ENCODE assay signal across 8 mouse cellular contexts in the genomic region with DNA sequence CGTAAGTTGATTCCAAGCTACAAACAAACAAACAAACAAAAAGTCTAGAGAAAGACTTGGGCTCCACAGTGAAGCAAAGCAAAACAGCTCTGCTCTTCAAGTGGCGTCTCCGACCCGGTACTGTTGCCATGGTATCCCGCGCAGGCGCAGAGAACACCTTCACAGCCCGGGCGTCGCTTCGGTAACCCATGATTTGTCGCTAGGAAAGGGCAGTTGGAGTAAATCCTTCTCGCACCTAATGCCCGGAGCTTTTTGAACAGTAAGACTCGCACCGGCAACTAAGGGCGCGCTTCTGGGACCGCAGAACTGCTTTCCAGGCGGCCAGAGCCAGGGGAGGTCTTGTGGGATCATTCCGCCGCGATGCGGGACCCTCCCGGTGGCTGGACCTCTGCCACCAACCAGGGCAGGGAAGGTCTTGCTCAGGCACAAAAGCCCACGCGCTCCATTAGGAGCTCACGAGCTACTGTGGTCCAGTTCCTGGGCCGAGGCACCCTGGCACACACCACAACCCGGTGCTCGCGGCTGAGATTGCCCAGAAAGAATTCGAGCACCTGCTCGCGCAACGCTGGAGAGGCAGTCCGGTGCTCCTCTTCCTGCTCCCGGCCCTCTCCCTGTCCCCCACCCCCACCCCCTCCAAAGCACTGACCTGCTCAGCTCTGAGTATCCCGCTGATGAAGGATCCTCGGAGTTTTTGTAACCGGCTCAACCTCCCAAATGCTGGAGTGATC. TPM values are rescaled to one million over a fixed set of nuclear protein-coding genes. Genes with fewer than 3 reads are reported as not detected.
DNase-seq lines count a peak whose midpoint lies in the region; ATAC-seq and TF ChIP-seq lines count a peak whose summit lies in the region.

No protein-coding gene starts in this region.

- no peak for TF ChIP-seq POLR2A in limb, embryonic 14.5 days (IDR thresholded peaks at IDR 0.05; ENCODE audit: borderline replicate concordance, extremely low read depth, insufficient read depth, insufficient read length)

- peak; percentile 9 to 48 for DNase-seq in spleen, adult 18-20 months
- no peak for DNase-seq in spleen, adult 12 weeks (ENCODE audit: low spot score)
- peak; percentile 91 for DNase-seq in embryonic facial prominence, embryonic 14.5 days (ENCODE audit: low spot score)
- DNase-seq in limb, embryonic 14.5 days (ENCODE audit: low spot score) = peak; percentile 69
- DNase-seq in splenic B cell, adult 2 months (ENCODE audit: low read depth, low spot score) = peak; percentile 24

- peak overlapping the region; percentile 96 for H3K4me2 ChIP-seq in embryonic facial prominence, embryonic 14.5 days (ENCODE audit: low read depth, low read length)
- H3K4me2 ChIP-seq in heart, embryonic 11.5 days = peak overlapping the region; percentile 99
- H3K4me2 ChIP-seq in kidney, embryonic 15.5 days = peak overlapping the region; percentile 88
- H3K4me2 ChIP-seq in limb, embryonic 14.5 days (replicated peaks; ENCODE audit: low read depth, low read length, severe bottlenecking) = peak overlapping the region; percentile 100
- H3K4me2 ChIP-seq in midbrain, embryonic 15.5 days = peak overlapping the region; percentile 90

- no peaks in the 10 kb centered on the region for H3K9me3 ChIP-seq in embryonic facial prominence, embryonic 14.5 days (ENCODE audit: control insufficient read depth, low read length)
- H3K9me3 ChIP-seq in heart, embryonic 11.5 days (replicated peaks; ENCODE audit: control insufficient read depth, low read length) = no peaks in the 10 kb centered on the region
- no peaks in the 10 kb centered on the region for H3K9me3 ChIP-seq in kidney, embryonic 15.5 days (replicated peaks)
- H3K9me3 ChIP-seq in limb, embryonic 14.5 days (ENCODE audit: control insufficient read depth, low read length) = no peaks in the 10 kb centered on the region
- H3K9me3 ChIP-seq in midbrain, embryonic 15.5 days = no peaks in the 10 kb centered on the region

- peaks cover 7% of the 10 kb centered on the region for H3K4me1 ChIP-seq in embryonic facial prominence, embryonic 14.5 days (ENCODE audit: control insufficient read depth, insufficient read depth, low read length)
- H3K4me1 ChIP-seq in heart, embryonic 11.5 days (ENCODE audit: control insufficient read depth, insufficient read depth, low read length) = 0 out of 2 replicates have a peak, but pooled peaks cover 6% of the 10 kb centered on the region
- peaks cover 41% of the 10 kb centered on the region for H3K4me1 ChIP-seq in kidney, embryonic 15.5 days
- H3K4me1 ChIP-seq in limb, embryonic 14.5 days (ENCODE audit: control insufficient read depth, insufficient read depth, low read length) = peaks cover 13% of the 10 kb centered on the region
- H3K4me1 ChIP-seq in midbrain, embryonic 15.5 days = peaks cover 28% of the 10 kb centered on the region

- WGBS in embryonic facial prominence, embryonic 14.5 days = 0% methylated on average over 34 of the region's 41 CpGs
- WGBS in heart, embryonic 11.5 days (ENCODE audit: insufficient replicate concordance) = under 1% methylated on average over 40 of the region's 41 CpGs
- WGBS in kidney, embryonic 15.5 days = under 1% methylated on average over 41 of the region's 41 CpGs
- under 1% methylated on average over 41 of the region's 41 CpGs for WGBS in limb, embryonic 14.5 days
- WGBS in midbrain, embryonic 15.5 days = under 1% methylated on average over 41 of the region's 41 CpGs

- H3K36me3 ChIP-seq in embryonic facial prominence, embryonic 14.5 days (ENCODE audit: control insufficient read depth, insufficient read depth, low read length) = no peaks in the 10 kb centered on the region
- H3K36me3 ChIP-seq in heart, embryonic 11.5 days (ENCODE audit: control insufficient read depth, insufficient read depth, low read length) = no peaks in the 10 kb centered on the region
- H3K36me3 ChIP-seq in kidney, embryonic 15.5 days = no peaks in the 10 kb centered on the region
- H3K36me3 ChIP-seq in limb, embryonic 14.5 days (ENCODE audit: control insufficient read depth, insufficient read depth, low read length) = no peaks in the 10 kb centered on the region
- no peaks in the 10 kb centered on the region for H3K36me3 ChIP-seq in midbrain, embryonic 15.5 days (replicated peaks)
- H3K36me3 ChIP-seq in splenic B cell, adult 2 months (ENCODE audit: control insufficient read depth, insufficient read depth, low read length, poor library complexity, severe bottlenecking) = no peaks in the 10 kb centered on the region

- peak overlapping the region; percentile 58 for H3K9ac ChIP-seq in embryonic facial prominence, embryonic 14.5 days (ENCODE audit: low read depth, low read length)
- H3K9ac ChIP-seq in heart, embryonic 11.5 days (ENCODE audit: low read depth, low read length) = peak overlapping the region; percentile 69
- peak overlapping the region; percentile 58 for H3K9ac ChIP-seq in kidney, embryonic 15.5 days
- peak overlapping the region; percentile 43 for H3K9ac ChIP-seq in limb, embryonic 14.5 days (ENCODE audit: low read depth, low read length, severe bottlenecking)
- peak overlapping the region; percentile 75 for H3K9ac ChIP-seq in midbrain, embryonic 15.5 days

- peak overlapping the region; percentile 47; the same call in 1 of the 2 replicates for H3K27ac ChIP-seq in embryonic facial prominence, embryonic 14.5 days (replicated peaks; ENCODE audit: low read depth, low read length)
- no peak overlapping the region for H3K27ac ChIP-seq in heart, embryonic 11.5 days (ENCODE audit: low read depth, low read length)
- H3K27ac ChIP-seq in kidney, embryonic 15.5 days = peak overlapping the region; percentile 89
- H3K27ac ChIP-seq in limb, embryonic 14.5 days (replicated peaks; ENCODE audit: low read depth, low read length) = no peak overlapping the region
- H3K27ac ChIP-seq in midbrain, embryonic 15.5 days = peak overlapping the region; percentile 91

- peak; percentile 87 for ATAC-seq in embryonic facial prominence, embryonic 14.5 days (ENCODE audit: low read depth)
- peak; percentile 75; the same call in 1 of the 2 replicates for ATAC-seq in heart, embryonic 11.5 days (replicated peaks; ENCODE audit: insufficient number of reproducible peaks, low FRiP score, low TSS enrichment)
- ATAC-seq in kidney, embryonic 15.5 days (replicated peaks; ENCODE audit: low FRiP score) = peak; percentile 80
- peak; percentile 85 for ATAC-seq in limb, embryonic 14.5 days (ENCODE audit: low FRiP score, low read depth)
- peak; percentile 94 for ATAC-seq in midbrain, embryonic 15.5 days (replicated peaks)

- H3K4me3 ChIP-seq in embryonic facial prominence, embryonic 14.5 days (ENCODE audit: low read depth, low read length) = peak overlapping the region; percentile 66
- peak overlapping the region; percentile 72 for H3K4me3 ChIP-seq in heart, embryonic 11.5 days (ENCODE audit: low read depth, low read length)
- peak overlapping the region; percentile 59 for H3K4me3 ChIP-seq in kidney, embryonic 15.5 days (replicated peaks)
- peak overlapping the region; percentile 61 for H3K4me3 ChIP-seq in limb, embryonic 14.5 days (replicated peaks; ENCODE audit: low read length)
- H3K4me3 ChIP-seq in midbrain, embryonic 15.5 days = peak overlapping the region; percentile 96

- H3K27me3 ChIP-seq in embryonic facial prominence, embryonic 14.5 days (replicated peaks; ENCODE audit: control insufficient read depth, insufficient read depth, low read length) = no peaks in the 10 kb centered on the region
- H3K27me3 ChIP-seq in heart, embryonic 11.5 days (ENCODE audit: control insufficient read depth, insufficient read depth, low read length) = no peaks in the 10 kb centered on the region
- no peaks in the 10 kb centered on the region for H3K27me3 ChIP-seq in kidney, embryonic 15.5 days
- H3K27me3 ChIP-seq in limb, embryonic 14.5 days (ENCODE audit: control insufficient read depth, insufficient read depth, low read length) = peaks cover 11% of the 10 kb centered on the region; the same call in 1 of the 2 replicates
- H3K27me3 ChIP-seq in midbrain, embryonic 15.5 days (replicated peaks) = no peaks in the 10 kb centered on the region
- H3K27me3 ChIP-seq in splenic B cell, adult 2 months (ENCODE audit: control insufficient read depth, insufficient read depth, low read length, poor library complexity, severe bottlenecking) = peaks cover 2% of the 10 kb centered on the region; the same call in 1 of the 2 replicates

RNA-seq across cellular contexts. Expression of gene Plch1, which starts 0.5 kb away (rescaled TPM):
- polyA plus RNA-seq in embryonic facial prominence, embryonic 14.5 days (2014; fragmentation: Nextera tagmentation; extraction: Ambion mirVana) = 2.4 and 2.8 TPM in 2 replicates
- polyA plus RNA-seq in heart, embryonic 11.5 days (2014; fragmentation: Nextera tagmentation; extraction: Ambion mirVana) = 0.90 and 0.99 TPM in 2 replicates
- 10.3 and 11.3 TPM in 2 replicates for polyA plus RNA-seq in kidney, embryonic 15.5 days (2015; fragmentation: Nextera tagmentation; extraction: Ambion mirVana)
- polyA plus RNA-seq in limb, embryonic 14.5 days (2012; rRNA removed) = 1.1 and 1.6 TPM in 2 replicates
- polyA plus RNA-seq in limb, embryonic 14.5 days (2014; fragmentation: Nextera tagmentation; extraction: Ambion mirVana) = 1.4 and 2.0 TPM in 2 replicates
- polyA plus RNA-seq in midbrain, embryonic 15.5 days (2015; fragmentation: Nextera tagmentation; extraction: Ambion mirVana) = 9.9 and 11.0 TPM in 2 replicates

RNA-seq across cellular contexts. Expression of gene E130311K13Rik, which starts 30.5 kb away (rescaled TPM):
- 7.0 and 8.5 TPM in 2 replicates for polyA plus RNA-seq in embryonic facial prominence, embryonic 14.5 days (2014; fragmentation: Nextera tagmentation; extraction: Ambion mirVana)
- polyA plus RNA-seq in heart, embryonic 11.5 days (2014; fragmentation: Nextera tagmentation; extraction: Ambion mirVana) = 3.7 and 4.8 TPM in 2 replicates
- polyA plus RNA-seq in kidney, embryonic 15.5 days (2015; fragmentation: Nextera tagmentation; extraction: Ambion mirVana) = 5.7 and 6.8 TPM in 2 replicates
- 4.0 and 6.2 TPM in 2 replicates for polyA plus RNA-seq in limb, embryonic 14.5 days (2012; rRNA removed)
- polyA plus RNA-seq in limb, embryonic 14.5 days (2014; fragmentation: Nextera tagmentation; extraction: Ambion mirVana) = 7.0 and 8.9 TPM in 2 replicates
- 5.7 and 7.8 TPM in 2 replicates for polyA plus RNA-seq in midbrain, embryonic 15.5 days (2015; fragmentation: Nextera tagmentation; extraction: Ambion mirVana)

Comparison
In these comparisons a context has a peak if more than half of its experiments do, and no peak if none do; other contexts are left out.
1. H3K27ac ChIP-seq: peak in embryonic facial prominence, embryonic 14.5 days (single experiment), kidney, embryonic 15.5 days (single experiment) and midbrain, embryonic 15.5 days (single experiment); none in heart, embryonic 11.5 days (single experiment) and limb, embryonic 14.5 days (single experiment).
2. Peak in every context shown above with its lines, with median percentiles within 50 percentile points of each other: ATAC-seq, H3K4me2 ChIP-seq, H3K4me3 ChIP-seq and H3K9ac ChIP-seq.